Mouse (Mus musculus) limb, embryonic 15.5 days (tissue): ENCODE data around the gene Rab3il1. TPM values are rescaled to one million over a fixed set of nuclear protein-coding genes. Genes with fewer than 3 reads are reported as not detected.

Source experiments
- ATAC-seq: fragments of 200-750 bp; cut with Nextera tagmentation; 2 replicates; pipeline ENCODE4 v1.8.0; 2017; ENCODE audit warnings: low read depth, moderate TSS enrichment; ENCODE audit not compliant: insufficient number of reproducible peaks, low FRiP score, low TSS enrichment
- H3K27ac ChIP-seq: fragments of 300-500 bp; sonication (generic); 2 replicates; pipeline ENCODE4 v1.5.1; 2015; ENCODE audit warnings: moderate library complexity, mild to moderate bottlenecking, inconsistent platforms
- H3K27me3 ChIP-seq: fragments of 300-500 bp; sonication (generic); 2 replicates; pipeline ENCODE4 v1.6.1; 2015; ENCODE audit warnings: inconsistent platforms
- H3K36me3 ChIP-seq: fragments of 300-500 bp; sonication (generic); 2 replicates; pipeline ENCODE4 v1.6.1; 2015; ENCODE audit warnings: inconsistent platforms
- H3K4me1 ChIP-seq: fragments of 300-500 bp; sonication (generic); 2 replicates; pipeline ENCODE4 v1.6.1; 2015; ENCODE audit warnings: inconsistent platforms
- H3K4me2 ChIP-seq: fragments of 300-500 bp; sonication (generic); 2 replicates; pipeline ENCODE4 v1.6.1; 2015; ENCODE audit warnings: mild to moderate bottlenecking, inconsistent platforms
- H3K4me3 ChIP-seq: fragments of 300-500 bp; sonication (generic); 2 replicates; pipeline ENCODE4 v1.5.1; 2015; ENCODE audit warnings: mild to moderate bottlenecking, inconsistent platforms
- H3K9ac ChIP-seq: fragments of 300-500 bp; sonication (generic); 2 replicates; pipeline ENCODE4 v1.6.1; 2015; ENCODE audit warnings: inconsistent platforms
- H3K9me3 ChIP-seq: fragments of 300-500 bp; sonication (generic); 2 replicates; pipeline ENCODE4 v1.6.1; 2016; ENCODE audit warnings: inconsistent platforms
- WGBS: fragments of 180-500 bp; shearing (Covaris S2); methylation state at CpG from one replicate; pipeline ENCODE4 v1.1.7; 2015; 5-methylcytosine and 5-hydroxymethylcytosine counted together
- polyA plus RNA-seq: library from polyadenylated mRNA; unstranded; fragments of >200 nt; fragmentation: Nextera tagmentation; extraction: Ambion mirVana; gene quantifications from 2 replicates; pipeline ENCODE4 v1.2.1, GENCODE M21; 2015

Gene Rab3il1
- polyA plus RNA-seq, 1 experiment from 2014 or later = 45.1 TPM

DNA sequence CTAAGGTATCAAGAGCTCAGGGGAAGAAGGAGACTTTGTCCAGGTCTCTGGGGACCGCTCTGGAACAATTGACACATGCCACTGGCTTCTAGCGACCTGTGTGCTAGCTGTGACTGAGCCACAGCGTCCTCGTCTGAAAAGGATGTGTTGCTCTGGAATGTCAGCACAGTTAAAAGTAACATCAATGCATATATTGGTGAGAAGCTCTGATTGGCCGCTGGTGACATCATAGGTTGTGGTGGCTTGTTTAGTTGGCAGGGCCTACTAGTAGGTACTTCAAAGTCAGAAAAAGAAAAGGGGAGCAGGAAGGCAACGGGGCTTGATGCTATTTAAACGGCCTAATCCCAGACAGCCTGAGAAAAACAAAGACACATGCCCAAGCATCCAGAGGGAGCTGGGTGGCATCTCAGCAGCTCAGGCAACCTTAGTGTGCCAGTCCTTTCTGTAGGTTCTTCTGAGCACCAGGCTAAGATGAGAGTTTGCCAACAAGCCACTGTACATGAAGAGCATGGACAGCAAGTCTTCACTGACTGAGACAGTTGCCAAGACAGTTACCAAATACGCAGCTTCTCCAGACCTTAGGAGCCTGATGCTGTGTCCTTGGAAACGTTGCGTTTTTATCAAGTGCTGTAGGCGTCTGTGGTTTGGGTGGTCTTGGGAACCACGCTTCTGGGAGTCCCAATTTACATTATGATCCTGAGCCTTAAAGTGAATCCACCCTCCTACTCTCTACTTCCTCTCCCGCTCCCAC lies 2.6 kb upstream of the Rab3il1 start:
- no peak for ATAC-seq
- Histone ChIP-seq H3K27ac (no peak overlapping the region), H3K4me2 (no peak overlapping the region), H3K36me3 (no peaks in the 10 kb centered on the region), H3K9me3 (no peaks in the 10 kb centered on the region), H3K9ac (no peak overlapping the region), H3K4me1 (no peaks in the 10 kb centered on the region), H3K27me3 (no peaks in the 10 kb centered on the region), H3K4me3 (no peak overlapping the region)
- 69% methylated on average over 13 of the region's 13 CpGs for WGBS

DNA sequence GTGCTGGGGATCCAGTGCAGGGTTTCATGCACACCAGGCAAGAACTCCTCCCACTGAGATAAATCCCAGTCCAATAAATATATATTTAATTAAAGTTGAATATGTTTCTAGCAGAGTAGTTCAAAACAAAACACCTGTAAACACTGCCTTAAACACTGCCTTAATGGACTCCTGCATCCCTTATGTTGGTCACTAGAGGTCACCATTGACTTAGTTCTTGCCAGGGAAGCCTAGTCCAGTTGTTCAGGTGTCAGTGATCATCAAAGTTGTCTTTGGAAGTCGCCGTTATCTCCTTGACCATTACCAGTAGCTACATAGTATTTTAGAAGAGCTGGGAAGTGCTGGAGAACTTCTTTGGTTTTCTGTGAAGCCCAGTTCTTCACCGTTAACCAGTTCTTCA lies 1.1 kb upstream of the Rab3il1 start:
- Histone ChIP-seq H3K9me3 (no peaks in the 10 kb centered on the region), H3K4me3 (no peak overlapping the region), H3K36me3 (no peaks in the 10 kb centered on the region), H3K4me1 (no peaks in the 10 kb centered on the region), H3K27me3 (no peaks in the 10 kb centered on the region), H3K4me2 (no peak overlapping the region), H3K9ac (no peak overlapping the region), H3K27ac (no peak overlapping the region)
- 22% methylated on average over 3 of the region's 3 CpGs for WGBS
- no peak for ATAC-seq

DNA sequence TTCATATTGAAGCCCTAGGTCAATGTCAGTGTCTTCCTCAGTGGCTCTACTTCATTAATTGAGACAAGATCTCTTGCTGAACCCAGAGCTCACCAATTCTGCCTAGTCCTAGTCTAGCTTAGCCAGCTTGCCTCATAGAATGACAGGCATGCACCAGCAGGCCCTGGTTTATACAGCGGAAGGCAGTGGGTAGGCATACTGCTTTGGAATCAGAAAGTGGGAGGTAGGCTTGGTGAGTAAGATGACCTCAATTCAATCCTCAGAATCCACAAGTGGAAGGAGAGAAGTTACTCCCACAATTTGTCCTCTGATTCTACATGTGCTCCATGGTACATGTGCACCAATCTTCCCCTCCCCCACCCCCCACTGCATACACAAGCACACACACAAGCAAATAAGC lies 2.2 kb downstream of the Rab3il1 start:
- Histone ChIP-seq H3K4me3 (no peak overlapping the region), H3K9me3 (no peaks in the 10 kb centered on the region), H3K36me3 (no peaks in the 10 kb centered on the region), H3K27ac (no peak overlapping the region), H3K9ac (no peak overlapping the region), H3K27me3 (no peaks in the 10 kb centered on the region), H3K4me2 (no peak overlapping the region), H3K4me1 (no peaks in the 10 kb centered on the region)
- no peak for ATAC-seq
- WGBS = 89% methylated on average over 1 of the region's 1 CpGs

DNA sequence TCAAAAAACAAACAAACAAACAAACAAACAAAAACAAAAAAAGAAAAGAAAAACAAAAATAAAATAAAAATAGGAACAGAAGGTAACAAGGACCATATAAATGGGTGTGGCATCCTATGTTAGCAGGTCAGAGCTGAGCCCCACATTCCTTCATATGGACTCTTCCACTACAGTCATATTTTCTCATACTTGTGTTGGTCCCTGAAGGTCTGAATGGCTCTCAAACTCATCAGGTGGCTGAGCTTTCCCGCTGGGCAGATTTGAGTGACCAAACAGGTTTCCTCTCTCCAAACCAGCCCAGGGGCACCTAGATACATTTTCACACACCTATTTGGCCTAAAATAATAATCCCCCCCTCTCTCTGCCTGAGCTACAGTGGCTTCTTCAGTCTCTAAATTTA lies 9.9 kb downstream of the Rab3il1 start:
- H3K36me3 ChIP-seq = no peaks in the 10 kb centered on the region
- H3K27ac ChIP-seq = no peak overlapping the region
- no peak for ATAC-seq
- no peaks in the 10 kb centered on the region for H3K9me3 ChIP-seq
- no peaks in the 10 kb centered on the region for H3K27me3 ChIP-seq
- H3K9ac ChIP-seq = no peak overlapping the region
- H3K4me2 ChIP-seq = no peak overlapping the region
- 61% methylated on average over 1 of the region's 1 CpGs for WGBS
- H3K4me1 ChIP-seq = peaks cover 29% of the 10 kb centered on the region
- no peak overlapping the region for H3K4me3 ChIP-seq

DNA sequence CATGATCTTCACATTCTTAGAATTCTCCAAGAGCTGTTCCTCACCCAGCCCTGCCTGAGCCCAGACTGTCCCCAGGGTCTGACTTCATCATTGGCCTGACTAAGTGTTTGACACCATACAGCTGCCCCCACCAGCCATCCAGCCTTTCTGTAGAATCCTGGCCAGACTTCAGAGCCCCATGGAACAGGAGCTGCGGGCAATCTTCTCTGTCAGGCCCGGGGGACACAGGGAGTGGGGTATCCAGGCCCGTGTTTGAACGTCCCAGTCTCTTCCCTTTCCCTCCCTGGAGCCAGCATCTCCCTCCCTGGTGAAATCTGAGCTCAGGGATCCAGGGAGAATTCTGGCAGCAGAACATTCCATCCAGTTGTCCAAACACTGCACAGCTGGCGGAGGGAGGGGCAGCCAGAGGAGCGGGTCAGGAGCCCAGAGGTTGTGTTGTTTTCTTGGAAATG lies 11.4 kb downstream of the Rab3il1 start:
- no peaks in the 10 kb centered on the region for H3K27me3 ChIP-seq
- no peaks in the 10 kb centered on the region for H3K36me3 ChIP-seq
- no peak overlapping the region for H3K4me3 ChIP-seq
- H3K27ac ChIP-seq = peak overlapping the region; percentile 92
- H3K9ac ChIP-seq = peak overlapping the region; percentile 28; the same call in 1 of the 2 replicates
- H3K4me2 ChIP-seq = 0 out of 2 replicates have a peak overlapping the region, but pooled peaks have one; percentile 14
- WGBS = 5% methylated on average over 6 of the region's 6 CpGs
- H3K9me3 ChIP-seq = no peaks in the 10 kb centered on the region
- peak; percentile 66 for ATAC-seq
- peaks cover 38% of the 10 kb centered on the region for H3K4me1 ChIP-seq

DNA sequence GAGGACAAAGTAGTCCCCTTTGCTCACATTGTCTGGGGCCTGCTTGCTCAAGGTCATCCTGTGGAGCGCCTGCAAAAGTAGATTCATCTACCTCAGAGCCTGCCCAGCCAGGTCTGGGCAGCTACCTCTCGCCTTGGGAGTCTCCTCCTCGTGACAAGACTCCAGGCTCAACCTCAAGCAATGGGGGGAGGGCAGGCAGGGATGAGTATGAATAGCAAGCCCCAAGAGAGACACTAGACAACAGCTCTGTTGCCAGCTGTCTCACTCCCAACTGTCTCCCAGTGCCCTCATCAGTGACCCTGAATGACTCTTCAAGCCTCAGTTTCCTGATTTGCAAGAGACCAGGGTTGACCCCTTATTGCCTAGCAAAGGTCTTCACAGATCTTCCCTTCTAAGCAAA lies 11.9 kb downstream of the Rab3il1 start:
- 0 out of 2 replicates have a peak overlapping the region, but pooled peaks have one; percentile 14 for H3K4me2 ChIP-seq
- ATAC-seq = no peak
- 17% methylated on average over 3 of the region's 3 CpGs for WGBS
- H3K27me3 ChIP-seq = no peaks in the 10 kb centered on the region
- peaks cover 42% of the 10 kb centered on the region for H3K4me1 ChIP-seq
- H3K36me3 ChIP-seq = no peaks in the 10 kb centered on the region
- no peaks in the 10 kb centered on the region for H3K9me3 ChIP-seq
- peak overlapping the region; percentile 28; the same call in 1 of the 2 replicates for H3K9ac ChIP-seq
- no peak overlapping the region for H3K4me3 ChIP-seq
- peak overlapping the region; percentile 92 for H3K27ac ChIP-seq

DNA sequence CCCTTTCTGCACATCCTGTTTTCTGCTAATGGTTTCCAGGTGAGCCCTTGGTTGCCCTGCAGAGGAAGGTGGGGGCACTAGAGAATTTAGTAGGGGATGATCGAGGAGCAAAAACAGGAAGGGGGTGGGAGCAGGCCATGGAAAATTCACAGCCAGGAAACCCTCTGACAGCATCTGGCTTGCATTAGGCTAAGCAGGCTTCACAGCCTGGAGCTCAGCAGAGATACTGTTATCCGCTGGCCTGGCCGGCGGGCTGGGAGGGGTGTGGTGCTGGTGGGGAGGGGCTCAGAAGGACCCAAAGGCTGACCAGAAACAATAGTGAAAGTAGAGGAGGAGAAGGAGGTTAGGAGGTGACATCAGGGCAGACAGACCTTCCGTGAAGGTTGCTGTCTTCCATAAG lies 12.4 kb downstream of the Rab3il1 start:
- Histone ChIP-seq H3K9me3 (no peaks in the 10 kb centered on the region), H3K27me3 (no peaks in the 10 kb centered on the region), H3K27ac (peak overlapping the region; percentile 92), H3K4me1 (peaks cover 48% of the 10 kb centered on the region), H3K36me3 (no peaks in the 10 kb centered on the region), H3K9ac (no peak overlapping the region), H3K4me3 (no peak overlapping the region), H3K4me2 (no peak overlapping the region)
- WGBS = 15% methylated on average over 5 of the region's 5 CpGs
- ATAC-seq = peak; percentile 49; the same call in 1 of the 2 replicates

DNA sequence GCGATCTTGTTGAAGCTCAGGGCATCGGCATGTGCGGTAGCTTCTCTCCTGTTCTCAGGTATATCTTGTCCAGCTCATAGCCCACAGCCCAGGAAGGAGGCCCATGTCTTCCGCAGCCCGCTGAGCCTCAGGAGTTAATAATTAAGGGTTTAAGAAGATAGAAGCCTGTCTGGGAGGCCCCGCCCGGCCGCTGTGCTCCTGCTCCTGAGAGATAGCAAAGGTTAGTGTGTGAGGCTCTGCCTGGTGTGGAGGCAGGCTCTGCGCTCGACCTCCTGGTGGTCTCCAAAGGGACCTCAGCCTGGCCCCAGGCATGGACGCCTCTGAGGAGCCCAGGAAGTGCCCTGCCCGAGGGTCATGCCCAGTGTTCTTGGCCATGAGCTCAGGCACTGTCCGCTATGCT lies 13.4 kb downstream of the Rab3il1 start:
- 68% methylated on average over 13 of the region's 13 CpGs for WGBS
- Histone ChIP-seq H3K27ac (0 out of 2 replicates have a peak overlapping the region, but pooled peaks have one; percentile 1), H3K36me3 (no peaks in the 10 kb centered on the region), H3K4me2 (no peak overlapping the region), H3K9me3 (no peaks in the 10 kb centered on the region), H3K9ac (no peak overlapping the region), H3K27me3 (no peaks in the 10 kb centered on the region), H3K4me3 (no peak overlapping the region), H3K4me1 (peaks cover 57% of the 10 kb centered on the region)
- ATAC-seq = no peak

DNA sequence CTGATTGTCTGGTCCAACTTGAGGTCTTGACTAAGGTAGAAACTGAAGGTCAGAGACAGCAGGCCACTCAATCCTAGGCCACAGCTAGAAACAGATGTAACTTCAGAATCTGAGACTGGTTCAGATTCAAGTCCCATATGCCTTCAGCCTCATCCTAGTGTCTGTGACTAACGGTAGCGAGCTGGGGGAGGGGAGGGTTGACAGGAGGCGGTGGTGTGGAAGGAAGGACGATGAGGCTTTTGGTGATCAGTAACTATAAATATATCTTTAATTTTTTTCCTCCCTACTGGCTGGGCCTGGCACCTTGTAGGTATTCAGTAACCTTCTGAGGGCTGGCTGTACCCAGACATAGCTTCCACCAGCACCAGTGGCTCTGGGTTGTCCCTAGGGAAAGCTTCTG lies 14.0 kb downstream of the Rab3il1 start:
- Histone ChIP-seq H3K27me3 (no peaks in the 10 kb centered on the region), H3K4me1 (peaks cover 59% of the 10 kb centered on the region), H3K9ac (no peak overlapping the region), H3K36me3 (no peaks in the 10 kb centered on the region), H3K4me3 (no peak overlapping the region), H3K9me3 (no peaks in the 10 kb centered on the region), H3K4me2 (no peak overlapping the region), H3K27ac (no peak overlapping the region; the same call in 1 of the 2 replicates)
- 62% methylated on average over 4 of the region's 4 CpGs for WGBS
- no peak for ATAC-seq

DNA sequence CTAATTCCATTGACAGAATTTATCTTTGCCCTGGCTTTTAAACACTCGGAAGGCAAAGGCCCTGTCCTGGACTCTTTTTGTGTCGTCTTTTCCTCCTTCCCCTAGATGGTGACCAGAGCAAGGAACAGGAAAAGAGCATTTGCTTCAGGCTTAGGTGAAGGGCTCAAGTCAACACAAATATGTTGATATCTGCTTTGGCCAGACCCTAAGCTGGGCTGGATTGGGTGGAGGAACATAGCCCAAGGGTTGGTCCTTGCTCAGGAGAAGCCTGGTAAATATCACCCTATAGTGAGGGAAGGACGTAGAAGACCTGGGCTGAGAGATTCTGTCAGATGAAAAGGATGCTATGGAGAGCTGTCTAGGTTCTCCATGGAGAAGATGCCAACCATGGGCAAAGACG lies 14.7 kb downstream of the Rab3il1 start:
- Histone ChIP-seq H3K4me2 (no peak overlapping the region), H3K27me3 (no peaks in the 10 kb centered on the region), H3K36me3 (no peaks in the 10 kb centered on the region), H3K27ac (no peak overlapping the region), H3K4me1 (peaks cover 62% of the 10 kb centered on the region), H3K9me3 (no peaks in the 10 kb centered on the region), H3K4me3 (no peak overlapping the region), H3K9ac (no peak overlapping the region)
- no peak for ATAC-seq
- 88% methylated on average over 4 of the region's 4 CpGs for WGBS

DNA sequence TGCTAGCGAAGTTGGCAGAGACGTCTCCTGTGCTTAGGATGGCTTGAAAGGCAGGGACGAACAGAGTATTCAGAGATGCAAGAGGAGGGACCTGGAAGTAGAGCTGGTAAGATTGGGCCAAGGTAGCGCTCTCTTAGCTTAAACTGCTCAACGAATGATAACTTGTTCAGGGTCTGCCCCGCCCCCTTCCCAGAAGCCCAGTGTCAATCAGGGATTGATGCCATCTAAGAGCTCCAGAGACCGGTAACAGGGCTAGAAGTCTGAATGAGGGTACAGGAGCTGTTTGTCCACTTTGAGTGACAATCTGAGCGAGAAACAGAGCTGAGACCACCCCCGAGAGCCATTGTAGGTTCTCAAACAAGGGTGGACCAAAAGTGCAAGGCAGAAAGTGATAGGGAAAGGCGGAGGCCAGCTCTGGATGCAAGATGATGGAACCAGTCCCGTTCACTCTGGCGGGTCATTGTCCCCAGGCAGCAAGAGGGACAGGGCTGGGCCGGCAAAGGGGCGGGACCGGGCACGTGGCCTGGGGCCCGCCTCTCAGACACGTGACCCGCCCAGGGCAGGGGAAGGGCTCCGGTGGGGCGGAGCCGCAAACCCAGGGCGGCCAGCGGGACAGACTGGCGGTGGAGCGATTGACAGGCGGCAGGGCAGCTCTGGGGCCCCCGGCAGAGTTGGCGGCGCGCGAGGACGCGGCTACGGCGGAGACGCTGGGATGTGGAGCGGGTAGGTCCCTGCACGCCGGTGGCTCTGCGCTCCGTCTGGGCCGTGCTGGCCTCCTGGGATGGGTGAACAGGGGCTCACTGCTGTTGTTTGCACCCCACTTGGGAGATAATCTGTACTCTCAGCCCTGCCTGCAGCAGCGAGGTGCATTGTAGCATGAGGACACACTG lies 16.4 kb downstream of the Rab3il1 start:
- Histone ChIP-seq H3K9ac (peak overlapping the region; percentile 69), H3K27me3 (no peaks in the 10 kb centered on the region), H3K36me3 (no peaks in the 10 kb centered on the region), H3K27ac (peak overlapping the region; percentile 81), H3K4me2 (peak overlapping the region; percentile 87), H3K9me3 (no peaks in the 10 kb centered on the region), H3K4me1 (peaks cover 65% of the 10 kb centered on the region), H3K4me3 (peak overlapping the region; percentile 67)
- 6% methylated on average over 44 of the region's 44 CpGs for WGBS
- peak; percentile 87 for ATAC-seq

DNA sequence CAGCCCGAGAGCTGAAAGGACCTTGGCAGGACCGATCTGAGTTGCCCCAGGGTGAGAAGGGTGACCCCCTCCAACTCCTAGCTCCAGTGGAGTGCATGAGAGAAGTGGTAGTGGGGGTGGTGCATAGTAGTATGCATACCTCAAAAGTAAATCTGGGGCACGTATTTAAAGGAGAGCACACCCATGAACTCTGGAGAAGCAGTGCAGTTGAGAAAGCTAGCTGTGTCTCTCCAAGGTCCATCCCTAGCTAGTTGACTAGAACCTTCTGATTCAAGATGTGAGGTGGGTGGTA lies 17.0 kb downstream of the Rab3il1 start:
- Histone ChIP-seq H3K9me3 (no peaks in the 10 kb centered on the region), H3K36me3 (no peaks in the 10 kb centered on the region), H3K4me1 (peaks cover 64% of the 10 kb centered on the region), H3K27ac (peak overlapping the region; percentile 81), H3K4me2 (peak overlapping the region; percentile 87), H3K27me3 (no peaks in the 10 kb centered on the region), H3K4me3 (peak overlapping the region; percentile 67), H3K9ac (peak overlapping the region; percentile 69)
- no peak for ATAC-seq
- 0% methylated on average over 3 of the region's 3 CpGs for WGBS
